Mouse (Mus musculus): Measurements from ENCODE around the gene Fmnl2.

Fmnl2 gene

DNA sequence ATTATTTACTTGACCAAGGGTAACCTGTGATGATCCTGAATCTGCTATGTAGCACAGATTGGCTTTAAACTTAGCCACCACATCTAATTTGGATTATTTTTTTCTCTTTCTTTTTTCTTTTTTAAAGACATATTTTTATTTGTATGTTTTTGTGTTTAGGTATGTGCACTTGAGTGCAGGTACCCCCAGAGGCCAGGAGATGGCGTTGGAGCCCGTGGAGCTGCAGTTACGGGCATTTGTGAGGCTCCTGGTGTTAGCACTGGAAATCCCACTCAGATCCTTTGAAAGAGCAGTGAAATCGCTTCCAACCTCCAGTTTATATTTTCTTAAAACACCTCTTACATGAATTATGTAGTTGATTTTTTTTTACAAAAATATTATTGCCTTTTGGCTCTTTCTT lies 91.9 kb downstream of the Fmnl2 start:
- in situ Hi-C loops (cut with MboI; ENCODE audit: low sequenced_read_pairs) = no loop called here

DNA sequence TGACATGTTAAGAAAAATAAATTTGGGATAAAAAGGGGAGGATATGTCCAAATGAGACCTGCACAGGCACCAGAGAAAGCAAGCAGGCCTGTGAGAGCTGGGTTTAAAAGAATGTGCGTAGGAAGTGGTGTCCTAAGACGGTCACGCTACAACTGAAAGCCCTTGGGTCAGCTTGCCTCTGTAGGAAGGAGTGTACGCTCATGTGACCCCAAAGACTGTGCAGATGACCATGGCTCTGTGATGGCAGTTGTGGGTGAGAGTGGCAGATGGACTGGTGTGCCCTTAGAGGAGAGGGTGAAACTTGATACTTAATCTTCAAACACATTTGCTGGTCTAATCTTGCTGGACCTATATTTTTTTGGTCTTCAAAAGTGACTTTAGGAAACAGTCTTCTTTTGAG lies 92.6 kb downstream of the Fmnl2 start:
- in situ Hi-C loops (cut with MboI; ENCODE audit: low sequenced_read_pairs) = no loop called here

DNA sequence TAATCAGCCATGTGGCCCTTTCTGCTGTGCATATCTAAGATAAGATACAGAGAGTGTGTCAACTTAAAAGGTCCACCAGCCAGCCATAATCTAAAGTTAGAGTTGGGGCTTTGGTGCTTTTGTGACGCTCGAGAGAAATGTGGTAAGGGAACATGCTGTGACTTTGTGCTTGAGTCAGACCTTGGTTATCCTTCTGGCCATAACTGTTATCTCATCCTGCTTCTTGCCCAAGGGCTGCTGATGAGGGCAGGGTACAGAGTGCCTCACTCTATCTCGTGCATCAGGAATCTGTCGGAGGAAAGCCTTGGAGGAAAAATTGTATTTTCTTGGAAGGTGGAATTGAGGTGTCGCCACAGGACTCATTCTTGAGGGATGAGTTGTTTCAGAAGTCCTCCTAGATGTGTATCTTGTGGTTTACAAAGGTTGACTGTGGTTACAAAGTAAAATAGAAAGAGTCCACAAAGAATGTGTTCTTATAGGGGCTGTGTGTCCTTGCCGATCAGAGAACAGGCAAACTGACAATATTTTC lies 94.6 kb downstream of the Fmnl2 start:
- in situ Hi-C loops (cut with MboI; ENCODE audit: low sequenced_read_pairs) = no loop called here

DNA sequence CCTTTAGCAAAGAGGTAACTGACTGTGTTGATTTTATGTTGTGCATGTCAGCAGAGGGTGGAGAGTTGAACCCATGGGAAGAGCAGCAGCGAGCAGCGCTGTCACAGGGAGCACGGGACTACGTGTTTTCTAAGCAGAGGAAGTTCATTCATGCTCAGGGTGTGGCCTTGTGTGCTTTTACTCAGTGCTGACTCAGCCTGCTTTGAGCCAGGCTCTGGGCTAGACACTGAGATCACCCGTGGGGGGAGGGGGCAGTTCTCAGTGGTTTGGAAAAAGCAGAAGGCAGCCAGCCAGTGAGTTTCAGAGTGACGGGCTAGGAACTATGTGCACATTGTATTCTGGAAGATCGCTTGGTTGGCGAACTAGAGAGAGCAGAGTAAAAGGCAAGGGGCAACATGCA lies 97.4 kb downstream of the Fmnl2 start:
- in situ Hi-C loops (cut with MboI; ENCODE audit: low sequenced_read_pairs) = no loop called here

DNA sequence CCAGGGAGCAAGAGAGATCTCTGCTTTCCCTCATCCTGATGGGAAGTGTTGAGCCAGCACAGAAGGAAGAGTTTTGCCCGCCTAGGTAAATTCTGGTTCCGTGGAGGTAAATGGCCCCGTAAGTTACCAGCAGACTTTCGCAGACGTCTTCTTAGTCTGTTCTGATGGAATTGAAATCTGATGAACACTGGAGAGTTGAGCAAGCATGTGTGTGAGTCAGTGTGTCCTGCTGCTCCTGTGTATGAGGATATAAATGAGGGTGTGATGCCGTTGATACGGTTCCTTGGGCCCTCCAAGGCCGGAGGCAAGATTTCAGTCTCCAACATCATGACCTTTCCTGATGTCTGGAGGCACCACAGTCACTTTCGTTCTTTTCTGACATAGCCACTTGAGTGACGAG lies 98.2 kb downstream of the Fmnl2 start:
- in situ Hi-C loops (cut with MboI; ENCODE audit: low sequenced_read_pairs) = no loop called here

DNA sequence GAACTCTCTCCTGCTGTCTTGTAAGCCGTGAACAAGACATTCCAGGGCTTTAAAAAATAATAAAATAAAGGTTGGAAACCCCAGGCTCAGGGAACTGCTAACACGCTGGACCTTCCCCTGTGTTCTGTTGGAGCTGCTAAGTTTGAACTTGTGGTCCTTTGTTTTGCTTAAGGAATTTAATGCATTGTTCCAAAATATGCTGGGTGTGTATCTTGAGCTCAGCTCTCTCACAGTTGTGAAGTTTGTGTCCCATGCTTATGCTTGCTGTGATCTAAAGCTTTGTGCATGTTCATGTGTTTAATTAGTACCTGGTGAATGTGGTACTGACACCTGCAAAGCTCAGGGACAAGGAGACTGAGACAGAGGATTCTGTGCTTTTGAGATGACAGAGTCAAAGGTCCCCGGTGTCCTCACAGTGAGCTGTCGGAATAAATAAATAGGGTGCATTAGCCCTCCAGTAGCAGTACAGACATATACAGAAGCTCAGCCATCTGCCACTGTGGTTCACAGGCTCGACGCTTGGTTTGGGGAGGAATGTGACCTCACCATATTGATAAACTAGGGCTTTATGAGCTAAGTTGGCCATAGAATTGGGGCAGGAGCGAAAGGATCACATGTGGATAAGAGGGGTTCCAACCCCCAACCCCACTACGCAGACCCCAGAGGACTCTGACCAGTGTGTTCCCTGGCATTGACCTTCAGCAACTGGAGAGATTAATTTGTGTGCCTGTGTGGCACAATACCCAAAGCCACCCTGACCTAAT lies 100.3 kb downstream of the Fmnl2 start:
- in situ Hi-C loops (cut with MboI; ENCODE audit: low sequenced_read_pairs) = no loop called here

DNA sequence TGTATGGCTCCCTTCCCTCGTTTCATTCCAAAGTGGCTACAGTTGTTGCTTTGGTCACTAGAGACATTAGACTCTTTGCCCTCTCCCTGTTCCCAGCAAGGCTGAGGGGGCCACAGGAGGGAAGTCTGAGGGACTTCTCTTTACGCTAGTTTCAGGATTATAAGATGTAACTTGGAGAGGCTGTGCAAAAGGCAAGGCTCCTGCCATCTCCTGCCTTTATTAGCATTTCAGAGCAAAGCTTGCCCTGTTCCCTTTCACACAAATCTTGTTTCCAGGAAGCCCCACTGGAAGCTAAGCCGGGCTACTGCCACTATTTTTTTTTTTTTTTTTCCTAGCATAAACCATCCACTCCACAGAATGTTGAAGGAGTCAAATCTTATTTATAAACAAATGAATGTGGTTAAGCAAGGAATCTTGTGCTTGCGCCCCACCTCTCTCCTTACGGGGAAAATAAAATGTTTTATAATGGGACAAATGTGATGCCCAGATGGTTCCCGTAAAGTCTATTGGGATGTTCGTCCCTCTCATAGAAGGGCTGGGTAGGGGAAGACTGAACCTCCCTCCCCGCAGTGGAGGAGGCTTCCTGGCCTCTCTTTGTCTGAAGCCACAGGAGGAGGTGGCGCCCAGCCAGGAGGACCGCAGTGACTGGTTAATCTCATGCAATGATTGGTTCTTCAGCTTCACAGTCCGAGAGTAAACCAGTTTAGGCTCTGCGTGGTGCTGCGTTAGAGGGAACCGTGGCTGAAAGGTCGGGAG lies 101.1 kb downstream of the Fmnl2 start:
- in situ Hi-C loops (cut with MboI; ENCODE audit: low sequenced_read_pairs) = no loop called here

DNA sequence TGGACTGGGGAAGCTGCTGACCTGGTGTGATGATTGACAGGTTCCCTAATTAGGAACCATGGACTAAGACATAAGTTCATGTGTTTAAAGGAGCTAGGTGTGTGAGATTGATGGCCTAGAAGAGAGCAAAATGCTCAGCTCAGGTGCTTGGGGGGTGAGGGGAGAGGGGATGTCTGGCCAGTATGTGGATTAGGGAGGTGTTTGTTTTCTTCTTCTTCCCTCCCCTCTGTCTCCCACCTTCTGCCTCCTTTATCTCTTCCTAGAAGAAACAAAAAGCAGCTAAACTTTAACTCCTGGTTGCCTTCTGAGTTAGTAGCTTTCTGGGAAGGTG lies 101.6 kb downstream of the Fmnl2 start:
- in situ Hi-C loops (cut with MboI; ENCODE audit: low sequenced_read_pairs) = no loop called here

DNA sequence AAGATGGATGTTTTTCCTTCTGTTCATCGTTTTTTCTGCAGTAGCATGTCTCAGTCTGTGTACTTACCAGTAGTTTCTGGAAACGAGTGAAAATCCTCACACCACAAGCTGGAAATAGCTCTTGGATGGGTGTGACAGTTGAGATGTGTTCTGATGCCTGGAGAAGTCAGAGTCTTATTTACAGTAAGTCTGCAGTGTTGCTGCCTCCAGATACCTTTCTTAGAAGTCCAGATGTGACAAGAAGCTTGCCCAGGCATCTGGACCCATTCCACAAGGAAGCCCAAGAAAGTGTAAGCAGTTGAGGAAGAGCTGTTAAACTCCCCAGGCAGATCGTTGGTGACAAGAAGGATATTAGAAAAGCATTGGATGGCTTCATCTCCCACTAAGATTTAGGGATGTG lies 102.3 kb downstream of the Fmnl2 start:
- in situ Hi-C loops (cut with MboI; ENCODE audit: low sequenced_read_pairs) = no loop called here

DNA sequence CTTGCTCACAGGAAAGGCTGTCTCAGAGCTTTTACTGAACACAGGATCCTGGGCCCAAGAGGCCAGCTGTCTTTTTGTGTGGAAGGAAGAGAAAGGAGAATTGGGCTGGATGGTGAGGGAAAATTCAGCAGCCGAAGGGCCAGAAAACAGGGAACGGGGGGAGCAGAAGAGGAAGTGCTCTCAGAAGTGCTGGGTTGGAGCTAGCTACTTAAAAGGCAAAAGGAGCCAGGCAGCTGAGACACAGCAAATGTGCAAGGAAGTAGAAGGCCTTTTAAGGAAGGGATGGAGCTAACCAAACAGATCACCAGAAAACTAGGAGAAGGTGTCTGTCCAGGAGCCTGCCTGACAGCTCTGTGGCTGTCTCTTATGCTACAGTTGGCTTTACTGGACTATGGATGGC lies 103.0 kb downstream of the Fmnl2 start:
- in situ Hi-C loops (cut with MboI; ENCODE audit: low sequenced_read_pairs) = no loop called here

DNA sequence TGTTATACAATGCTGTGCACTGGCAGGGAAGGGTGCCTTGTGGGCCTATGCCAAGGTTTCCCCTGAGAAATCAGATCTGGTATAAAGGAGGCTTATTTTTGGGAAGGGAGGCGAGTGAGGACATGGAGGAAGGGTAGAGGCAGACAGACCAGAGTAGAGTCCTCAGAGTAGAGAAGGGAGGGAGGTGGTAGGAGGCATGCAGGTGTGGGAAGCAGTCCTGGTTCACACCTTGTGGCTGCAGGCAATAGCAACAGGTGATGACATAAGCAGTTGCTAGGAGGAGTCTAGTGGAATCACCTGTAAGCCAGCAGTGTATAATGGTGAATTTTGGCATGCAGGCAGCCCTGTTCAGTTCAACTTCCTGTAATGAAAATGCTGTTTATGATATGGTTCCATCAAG lies 105.8 kb downstream of the Fmnl2 start:
- in situ Hi-C loops (cut with MboI; ENCODE audit: low sequenced_read_pairs) = no loop called here

DNA sequence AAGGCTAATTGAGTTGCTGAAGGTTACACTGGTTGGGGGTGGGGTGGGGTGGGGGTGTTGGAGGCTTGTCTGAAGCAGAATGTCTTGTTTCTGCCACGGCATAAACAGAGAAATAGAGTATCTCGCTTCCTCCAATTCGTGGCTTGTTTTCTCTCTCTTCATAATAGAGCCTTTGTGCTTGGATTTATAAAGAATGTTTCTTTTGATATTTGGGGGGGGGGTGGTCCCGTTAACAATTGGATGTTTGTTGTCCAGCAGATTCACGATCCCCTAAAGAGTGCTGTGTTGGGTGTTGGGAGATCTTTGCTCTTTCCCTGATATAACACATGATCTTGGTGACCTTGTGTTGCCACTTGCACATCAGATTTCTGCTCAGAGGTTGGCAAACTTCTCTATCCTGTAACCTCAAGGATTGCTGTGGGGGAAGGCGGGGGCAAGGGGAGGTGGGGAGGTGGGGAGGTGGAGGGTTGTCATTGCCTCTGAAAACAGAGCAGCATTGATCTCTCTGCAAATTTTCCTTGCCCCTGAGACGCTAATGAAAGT lies 106.8 kb downstream of the Fmnl2 start:
- in situ Hi-C loops (cut with MboI; ENCODE audit: low sequenced_read_pairs) = no loop called here

DNA sequence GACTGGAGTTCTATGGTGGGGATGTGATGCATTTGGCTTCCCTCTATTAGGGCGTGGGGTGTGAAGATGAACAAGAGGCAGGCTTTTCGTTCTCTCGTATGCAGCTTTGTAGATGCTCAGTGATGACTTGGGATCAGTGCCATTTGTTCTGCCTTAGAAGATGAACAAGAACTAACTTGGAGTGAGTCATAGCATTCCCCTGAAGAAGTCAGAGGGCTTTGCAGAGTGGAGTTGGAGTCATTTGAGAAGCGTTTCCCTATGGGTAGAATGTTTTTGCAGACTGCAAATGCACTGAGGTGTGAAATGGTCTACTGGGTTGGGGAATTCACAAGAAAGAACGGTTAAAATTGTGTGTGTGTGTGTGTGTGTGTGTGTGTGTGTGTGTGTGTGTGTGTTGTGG lies 108.6 kb downstream of the Fmnl2 start:
- in situ Hi-C loops (cut with MboI; ENCODE audit: low sequenced_read_pairs) = no loop called here

DNA sequence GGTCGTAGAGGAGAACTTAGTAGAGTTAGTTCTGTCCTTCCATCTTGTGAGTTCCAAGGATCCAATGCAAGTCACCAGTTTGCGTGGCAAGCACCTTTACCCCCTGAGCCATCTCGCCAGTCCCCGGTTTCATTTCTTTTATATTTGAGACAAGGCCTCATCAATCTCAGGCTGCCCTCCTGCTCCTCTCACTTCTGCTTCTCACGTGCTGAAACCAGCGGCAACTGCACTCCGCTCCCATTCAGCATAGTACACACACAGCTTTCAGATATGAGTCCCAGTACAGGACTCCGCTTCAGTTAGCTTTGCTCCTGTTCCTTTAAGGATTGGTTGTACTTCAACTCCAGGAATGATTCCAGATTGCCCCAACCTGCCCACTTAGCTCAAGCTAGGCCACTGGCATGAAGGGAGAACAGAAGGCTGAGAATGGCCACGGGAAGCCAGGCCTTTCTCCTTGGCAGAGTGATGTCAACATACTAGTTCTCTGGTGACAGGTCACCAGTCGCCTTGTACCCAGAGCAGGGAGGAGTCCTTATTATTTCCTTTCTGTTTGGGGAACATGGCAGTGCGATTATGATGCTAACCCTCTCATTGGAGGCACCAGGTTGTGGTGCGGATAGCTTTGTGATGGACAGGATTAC lies 109.3 kb downstream of the Fmnl2 start:
- in situ Hi-C loops (cut with MboI; ENCODE audit: low sequenced_read_pairs) = no loop called here

DNA sequence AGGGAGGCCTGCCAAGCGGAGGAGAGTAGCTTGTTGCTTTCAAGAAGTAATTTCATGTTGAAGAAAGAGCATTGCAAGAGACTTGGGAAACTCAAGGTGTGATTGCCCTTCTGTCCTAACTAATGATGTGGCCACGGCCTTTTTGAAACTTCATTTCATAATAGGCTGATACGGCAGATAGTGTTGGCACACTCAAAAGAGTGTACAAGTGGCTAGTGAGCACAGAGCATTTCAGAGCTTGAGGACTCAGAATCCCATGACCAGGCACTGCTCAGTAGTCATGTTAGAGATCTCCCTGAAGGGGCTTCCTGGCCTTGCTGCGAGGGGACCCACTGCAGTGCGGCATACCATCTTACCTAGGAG lies 109.8 kb downstream of the Fmnl2 start:
- in situ Hi-C loops (cut with MboI; ENCODE audit: low sequenced_read_pairs) = no loop called here

DNA sequence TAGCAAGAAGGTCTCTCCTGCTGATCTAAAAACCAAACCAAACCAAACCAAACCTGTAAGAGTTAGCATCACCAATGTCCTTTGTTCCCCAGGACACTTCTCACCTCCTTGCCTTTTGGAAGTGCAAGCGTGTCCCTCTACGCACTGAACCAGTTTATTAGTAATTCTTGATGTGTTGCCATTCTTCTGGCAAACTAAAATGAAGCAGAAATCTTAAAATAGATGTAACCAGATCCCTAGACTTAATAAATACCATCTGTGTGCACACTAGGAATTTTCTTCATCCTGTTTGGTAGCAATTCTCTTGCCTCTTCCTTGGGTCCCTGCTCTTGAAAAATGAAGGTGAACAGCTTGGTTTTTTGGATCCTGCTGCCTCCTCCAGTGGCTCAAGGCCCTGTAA lies 111.2 kb downstream of the Fmnl2 start:
- in situ Hi-C loops (cut with MboI; ENCODE audit: low sequenced_read_pairs) = no loop called here

DNA sequence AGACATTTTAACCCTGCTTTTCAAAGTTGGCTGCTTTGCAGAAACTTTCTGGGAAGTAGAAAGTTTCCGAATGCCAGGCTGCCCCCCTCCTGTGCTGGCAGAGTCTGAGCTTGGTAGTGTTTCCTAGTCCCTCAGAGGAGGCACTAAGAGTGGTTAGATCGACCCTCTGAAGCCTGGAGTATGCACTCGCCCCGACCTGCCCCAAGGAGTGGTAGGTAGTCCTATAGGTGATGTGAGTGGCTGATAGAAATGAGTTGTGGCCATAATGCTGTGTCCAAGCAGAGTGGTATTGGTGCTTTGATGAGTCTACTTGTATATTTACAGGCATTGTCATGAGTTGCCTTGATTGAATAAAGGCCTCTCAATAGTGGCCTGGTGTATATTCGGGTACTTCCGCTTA lies 116.4 kb downstream of the Fmnl2 start:
- in situ Hi-C loops (cut with MboI; ENCODE audit: low sequenced_read_pairs) = no loop called here

DNA sequence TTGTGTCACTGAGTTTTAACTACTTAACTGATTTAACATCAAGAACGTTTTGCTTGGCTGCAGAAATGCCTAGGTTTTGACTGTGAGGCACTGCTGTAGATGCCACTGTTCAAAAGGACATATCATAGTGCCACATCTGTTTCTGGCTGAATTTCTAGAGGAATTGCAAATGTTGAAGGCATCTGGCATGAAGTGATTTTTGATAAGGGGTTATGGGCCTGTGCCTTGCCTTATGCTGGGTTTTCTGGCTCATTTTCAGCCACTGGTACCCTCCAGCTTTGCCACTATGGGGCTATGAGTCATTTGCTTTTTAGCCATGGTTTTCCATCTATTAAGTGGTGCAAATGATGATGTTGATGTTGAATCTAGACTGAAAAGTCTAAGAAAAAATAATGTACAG lies 117.1 kb downstream of the Fmnl2 start:
- in situ Hi-C loops (cut with MboI; ENCODE audit: low sequenced_read_pairs) = no loop called here

DNA sequence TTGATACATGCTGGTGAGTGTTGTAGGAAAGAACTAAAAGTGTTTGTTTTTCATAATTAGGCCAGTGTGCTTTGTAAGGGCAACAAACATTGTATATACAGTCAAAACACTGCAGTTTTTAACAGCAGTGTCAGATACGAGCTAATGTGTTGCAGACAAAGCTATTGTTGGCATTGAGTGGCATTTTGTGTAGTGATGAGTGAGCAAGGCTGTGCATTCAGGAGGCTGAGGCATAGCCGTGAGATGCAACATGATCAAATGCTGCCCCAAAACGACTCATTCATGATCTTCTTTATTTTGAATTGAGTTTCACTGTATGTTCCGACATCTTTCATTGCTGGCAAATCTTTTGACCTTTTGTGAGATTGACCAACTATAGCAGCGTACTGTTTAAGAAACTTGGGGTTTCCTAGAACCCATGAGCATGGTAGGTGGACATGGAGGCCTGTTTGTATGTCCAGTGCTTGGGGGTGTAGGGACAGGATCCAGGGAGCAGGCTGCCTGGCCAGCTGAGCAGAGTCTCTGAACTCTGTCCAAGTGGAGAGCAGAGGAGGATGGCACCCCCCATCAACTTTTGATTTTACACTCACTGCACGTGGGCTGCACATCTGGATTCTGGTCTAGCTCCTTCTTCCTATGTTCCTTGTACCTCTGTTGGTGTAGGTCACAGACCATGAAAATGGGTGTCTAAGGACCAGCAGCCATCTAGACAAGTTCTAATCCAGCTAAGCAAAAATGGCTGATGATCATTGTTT lies 120.4 kb downstream of the Fmnl2 start:
- in situ Hi-C loops (cut with MboI; ENCODE audit: low sequenced_read_pairs) = no loop called here

DNA sequence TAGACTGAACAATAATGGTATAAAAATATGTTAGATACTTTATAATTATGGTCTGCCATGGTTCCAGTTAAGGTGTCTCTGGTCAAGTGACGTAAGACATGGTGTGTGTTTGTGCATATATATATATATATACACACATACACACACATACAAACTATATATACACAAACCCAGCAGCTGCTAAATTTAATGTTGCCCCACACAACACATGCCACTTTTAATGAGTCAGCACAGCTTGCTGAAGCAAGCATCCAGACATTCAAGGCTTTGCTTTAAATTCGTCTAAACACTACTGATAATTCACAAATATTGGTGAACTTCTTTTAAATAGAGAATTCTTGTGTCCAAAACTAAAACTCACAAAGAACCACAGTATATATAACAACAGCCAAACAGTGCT lies 121.1 kb downstream of the Fmnl2 start:
- in situ Hi-C loops (cut with MboI; ENCODE audit: low sequenced_read_pairs) = no loop called here

DNA sequence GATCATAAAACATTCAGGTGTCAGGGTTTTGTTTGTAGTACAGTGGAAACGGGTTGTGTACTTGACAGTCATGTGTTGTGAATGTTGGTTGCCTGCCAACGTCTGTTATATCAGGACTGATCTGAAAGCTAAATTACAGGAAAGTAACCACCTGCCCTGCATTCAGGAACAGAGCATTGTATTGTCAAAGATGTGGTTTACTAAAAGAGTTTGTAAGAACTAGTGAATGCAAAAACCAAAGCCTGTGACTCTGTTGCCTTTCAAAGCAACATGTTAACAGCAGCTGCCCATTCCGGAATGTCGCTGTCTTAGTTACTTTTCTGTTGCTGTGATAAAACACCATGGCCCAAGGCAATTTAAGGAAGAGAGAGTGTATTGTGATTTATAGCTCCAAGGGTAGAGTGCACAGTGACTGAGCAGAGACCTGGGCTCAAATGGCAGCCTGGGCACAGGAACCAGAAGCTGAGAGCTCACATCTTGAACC lies 121.7 kb downstream of the Fmnl2 start:
- in situ Hi-C loops (cut with MboI; ENCODE audit: low sequenced_read_pairs) = no loop called here

Measured in CH12F3 (cell line).